Mouse (Mus musculus): ENCODE data around the gene Dhx34. TPM values are rescaled to one million over a fixed set of nuclear protein-coding genes. Genes with fewer than 3 reads are reported as not detected.

Gene Dhx34
- polyA plus RNA-seq, 1 experiment from 2014 or later: 16.4 TPM

GRCm38 (mm10) chr7:16172141-16172581 lies 49.7 kb downstream of the Dhx34 start:
- H3K4me3 ChIP-seq (ENCODE audit: low read depth, low read length): no peak overlapping the region
- ATAC-seq (replicated peaks; ENCODE audit: low FRiP score): 0 out of 2 replicates have a peak, but pooled peaks have one; percentile 18
- DNase-seq (ENCODE audit: low spot score): no peak
- H3K9me3 ChIP-seq (ENCODE audit: control insufficient read depth, low read length): no peaks in the 10 kb centered on the region
- no peak overlapping the region; the same call in 1 of the 2 replicates for H3K9ac ChIP-seq (ENCODE audit: low read length)
- peaks cover 13% of the 10 kb centered on the region; the same call in 1 of the 2 replicates for H3K4me1 ChIP-seq (replicated peaks; ENCODE audit: control insufficient read depth, insufficient read depth, low read length)
- no peak overlapping the region for H3K4me2 ChIP-seq (ENCODE audit: low read depth, low read length, severe bottlenecking)
- 0% methylated on average over 1 of the region's 1 CpGs for WGBS
- H3K27ac ChIP-seq (ENCODE audit: low read depth, low read length): no peak overlapping the region
- no peaks in the 10 kb centered on the region for H3K27me3 ChIP-seq (ENCODE audit: control insufficient read depth, insufficient read depth, low read length)
- no peaks in the 10 kb centered on the region for H3K36me3 ChIP-seq (ENCODE audit: control insufficient read depth, insufficient read depth, low read length)

- Histone ChIP-seq H3K4me3 (ENCODE audit: low read depth, low read length) (no peak overlapping the region), H3K4me2 (ENCODE audit: low read depth, low read length, severe bottlenecking) (no peak overlapping the region), H3K4me1 (replicated peaks; ENCODE audit: control insufficient read depth, insufficient read depth, low read length) (no peaks in the 10 kb centered on the region), H3K27ac (ENCODE audit: low read depth, low read length) (no peak overlapping the region), H3K36me3 (ENCODE audit: control insufficient read depth, insufficient read depth, low read length) (no peaks in the 10 kb centered on the region), H3K9ac (ENCODE audit: low read length) (no peak overlapping the region), H3K27me3 (ENCODE audit: control insufficient read depth, insufficient read depth, low read length) (peaks cover 14% of the 10 kb centered on the region), H3K9me3 (ENCODE audit: control insufficient read depth, low read length) (no peaks in the 10 kb centered on the region)
- ATAC-seq (replicated peaks; ENCODE audit: low FRiP score) (no peak), DNase-seq (ENCODE audit: low spot score) (no peak)
- WGBS: 82% methylated on average over 7 of the region's 7 CpGs
These were observed 59.8 kb downstream of the Dhx34 start for GRCm38 (mm10) chr7:16162036-16162435.

- DNase-seq (ENCODE audit: low spot score): no peak
- H3K4me1 ChIP-seq (replicated peaks; ENCODE audit: control insufficient read depth, insufficient read depth, low read length): no peaks in the 10 kb centered on the region
- H3K9ac ChIP-seq (ENCODE audit: low read length): no peak overlapping the region
- no peak overlapping the region for H3K4me2 ChIP-seq (ENCODE audit: low read depth, low read length, severe bottlenecking)
- H3K27me3 ChIP-seq (ENCODE audit: control insufficient read depth, insufficient read depth, low read length): peaks cover 14% of the 10 kb centered on the region
- no peaks in the 10 kb centered on the region for H3K36me3 ChIP-seq (ENCODE audit: control insufficient read depth, insufficient read depth, low read length)
- 91% methylated on average over 9 of the region's 9 CpGs for WGBS
- H3K4me3 ChIP-seq (ENCODE audit: low read depth, low read length): no peak overlapping the region
- H3K27ac ChIP-seq (ENCODE audit: low read depth, low read length): no peak overlapping the region
- no peak for ATAC-seq (replicated peaks; ENCODE audit: low FRiP score)
- no peaks in the 10 kb centered on the region for H3K9me3 ChIP-seq (ENCODE audit: control insufficient read depth, low read length)
These were observed 60.5 kb downstream of the Dhx34 start for GRCm38 (mm10) chr7:16161302-16161701.

- Histone ChIP-seq H3K4me1 (replicated peaks; ENCODE audit: control insufficient read depth, insufficient read depth, low read length) (no peaks in the 10 kb centered on the region), H3K4me3 (ENCODE audit: low read depth, low read length) (no peak overlapping the region), H3K36me3 (ENCODE audit: control insufficient read depth, insufficient read depth, low read length) (no peaks in the 10 kb centered on the region), H3K27ac (ENCODE audit: low read depth, low read length) (no peak overlapping the region), H3K9ac (ENCODE audit: low read length) (no peak overlapping the region), H3K27me3 (ENCODE audit: control insufficient read depth, insufficient read depth, low read length) (peaks cover 14% of the 10 kb centered on the region), H3K9me3 (ENCODE audit: control insufficient read depth, low read length) (no peaks in the 10 kb centered on the region), H3K4me2 (ENCODE audit: low read depth, low read length, severe bottlenecking) (no peak overlapping the region)
- 70% methylated on average over 3 of the region's 3 CpGs for WGBS
- no peak for ATAC-seq (replicated peaks; ENCODE audit: low FRiP score)
- no peak for DNase-seq (ENCODE audit: low spot score)
These were observed 61.1 kb downstream of the Dhx34 start for GRCm38 (mm10) chr7:16160702-16161101.

DNA sequence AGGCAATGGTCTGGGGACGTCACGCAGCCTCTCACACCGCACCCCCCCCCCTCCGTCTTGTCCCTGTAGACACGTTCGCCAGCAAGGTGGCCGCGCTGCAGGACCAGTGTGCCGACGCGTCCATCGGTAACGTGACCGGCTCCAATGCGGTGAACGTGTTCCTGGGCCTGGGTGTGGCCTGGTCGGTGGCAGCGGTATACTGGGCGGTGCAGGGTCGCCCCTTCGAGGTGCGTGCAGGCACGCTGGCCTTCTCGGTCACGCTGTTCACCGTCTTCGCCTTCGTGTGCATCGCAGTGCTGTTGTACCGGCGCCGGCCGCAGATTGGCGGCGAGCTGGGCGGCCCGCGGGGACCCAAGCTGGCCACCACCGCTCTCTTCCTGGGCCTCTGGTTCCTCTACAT lies 63.1 kb downstream of the Dhx34 start:
- Histone ChIP-seq H3K9me3 (ENCODE audit: control insufficient read depth, low read length) (no peaks in the 10 kb centered on the region), H3K27me3 (ENCODE audit: control insufficient read depth, insufficient read depth, low read length) (peaks cover 14% of the 10 kb centered on the region), H3K4me2 (ENCODE audit: low read depth, low read length, severe bottlenecking) (peak overlapping the region; percentile 26; the same call in 1 of the 2 replicates), H3K4me1 (replicated peaks; ENCODE audit: control insufficient read depth, insufficient read depth, low read length) (no peaks in the 10 kb centered on the region), H3K4me3 (ENCODE audit: low read depth, low read length) (0 out of 2 replicates have a peak overlapping the region, but pooled peaks have one; percentile 11), H3K9ac (ENCODE audit: low read length) (peak overlapping the region; percentile 20), H3K36me3 (ENCODE audit: control insufficient read depth, insufficient read depth, low read length) (no peaks in the 10 kb centered on the region), H3K27ac (ENCODE audit: low read depth, low read length) (no peak overlapping the region)
- DNase-seq (ENCODE audit: low spot score): no peak
- WGBS: 6% methylated on average over 39 of the region's 39 CpGs
- ATAC-seq (replicated peaks; ENCODE audit: low FRiP score): no peak

GRCm38 (mm10) chr7:16156105-16156714 lies 65.6 kb downstream of the Dhx34 start:
- H3K36me3 ChIP-seq (ENCODE audit: control insufficient read depth, insufficient read depth, low read length): no peaks in the 10 kb centered on the region
- no peak for ATAC-seq (replicated peaks; ENCODE audit: low FRiP score)

DNA sequence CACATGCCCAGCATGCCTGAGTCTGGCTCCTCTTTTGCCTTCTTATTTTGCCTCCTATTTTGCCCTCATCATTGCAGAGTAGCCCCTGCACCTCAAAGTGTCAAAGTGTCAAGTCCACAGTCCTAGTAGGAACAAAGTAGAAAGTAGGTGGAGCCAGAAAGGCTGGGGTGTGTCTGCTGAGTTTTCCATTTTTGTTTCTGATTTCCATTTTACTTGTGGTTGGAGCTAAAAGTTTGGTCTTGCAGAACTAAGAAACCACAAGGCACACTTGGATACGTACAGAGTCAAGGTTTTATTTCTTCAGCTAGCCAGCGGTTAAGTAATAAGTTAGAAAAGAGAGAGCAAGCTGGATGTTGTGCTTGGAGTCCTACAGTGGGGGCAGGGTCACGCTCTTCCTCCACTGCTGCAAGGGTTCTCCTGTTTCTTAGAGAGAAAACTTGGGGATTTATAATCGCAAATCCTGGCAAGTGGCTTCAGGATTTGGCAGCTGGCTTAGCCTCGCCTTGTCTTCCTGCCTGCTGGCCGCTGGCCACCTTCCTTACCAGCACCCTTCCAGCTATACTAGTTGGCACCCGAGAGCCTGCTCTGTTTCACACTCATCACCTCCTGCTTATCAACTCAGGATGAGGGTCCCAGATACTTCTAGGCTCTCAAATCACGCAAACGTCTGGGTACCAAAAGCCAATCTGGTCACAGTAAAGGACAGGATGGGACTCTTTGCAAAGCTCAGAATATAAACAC lies 66.5 kb downstream of the Dhx34 start:
- Histone ChIP-seq H3K4me3 (ENCODE audit: low read depth, low read length) (no peak overlapping the region), H3K4me1 (replicated peaks; ENCODE audit: control insufficient read depth, insufficient read depth, low read length) (no peaks in the 10 kb centered on the region), H3K9me3 (ENCODE audit: control insufficient read depth, low read length) (no peaks in the 10 kb centered on the region), H3K9ac (ENCODE audit: low read length) (no peak overlapping the region), H3K27me3 (ENCODE audit: control insufficient read depth, insufficient read depth, low read length) (peaks cover 14% of the 10 kb centered on the region), H3K4me2 (ENCODE audit: low read depth, low read length, severe bottlenecking) (no peak overlapping the region), H3K36me3 (ENCODE audit: control insufficient read depth, insufficient read depth, low read length) (no peaks in the 10 kb centered on the region), H3K27ac (ENCODE audit: low read depth, low read length) (no peak overlapping the region)
- DNase-seq (ENCODE audit: low spot score) (no peak), ATAC-seq (replicated peaks; ENCODE audit: low FRiP score) (no peak)
- WGBS: 76% methylated on average over 9 of the region's 9 CpGs

More at GRCm38 (mm10) chr7:16156105-16156714, 65.6 kb downstream of the Dhx34 start:
- Histone ChIP-seq H3K27ac (ENCODE audit: low read depth, low read length) (no peak overlapping the region), H3K4me2 (ENCODE audit: low read depth, low read length, severe bottlenecking) (no peak overlapping the region), H3K9me3 (ENCODE audit: control insufficient read depth, low read length) (no peaks in the 10 kb centered on the region), H3K27me3 (ENCODE audit: control insufficient read depth, insufficient read depth, low read length) (peaks cover 14% of the 10 kb centered on the region), H3K9ac (ENCODE audit: low read length) (no peak overlapping the region), H3K4me1 (replicated peaks; ENCODE audit: control insufficient read depth, insufficient read depth, low read length) (no peaks in the 10 kb centered on the region), H3K4me3 (ENCODE audit: low read depth, low read length) (no peak overlapping the region)
- WGBS: 81% methylated on average over 8 of the region's 8 CpGs
- no peak for DNase-seq (ENCODE audit: low spot score)

- no peaks in the 10 kb centered on the region for H3K36me3 ChIP-seq (ENCODE audit: control insufficient read depth, insufficient read depth, low read length)
- H3K9ac ChIP-seq (ENCODE audit: low read length): no peak overlapping the region
- no peak overlapping the region for H3K27ac ChIP-seq (ENCODE audit: low read depth, low read length)
- no peaks in the 10 kb centered on the region for H3K9me3 ChIP-seq (ENCODE audit: control insufficient read depth, low read length)
- H3K4me1 ChIP-seq (replicated peaks; ENCODE audit: control insufficient read depth, insufficient read depth, low read length): no peaks in the 10 kb centered on the region
- peak; percentile 81 for DNase-seq (ENCODE audit: low spot score)
- ATAC-seq (replicated peaks; ENCODE audit: low FRiP score): peak; percentile 89
- peaks cover 5% of the 10 kb centered on the region for H3K27me3 ChIP-seq (ENCODE audit: control insufficient read depth, insufficient read depth, low read length)
- 21% methylated on average over 10 of the region's 10 CpGs for WGBS
- H3K4me2 ChIP-seq (ENCODE audit: low read depth, low read length, severe bottlenecking): no peak overlapping the region
- no peak overlapping the region for H3K4me3 ChIP-seq (ENCODE audit: low read depth, low read length)
These were observed 68.3 kb downstream of the Dhx34 start for GRCm38 (mm10) chr7:16153522-16153921.

All from forebrain, embryonic 11.5 days (tissue).